Mouse (Mus musculus): ENCODE measurements around the gene Zcchc2.

DNA sequence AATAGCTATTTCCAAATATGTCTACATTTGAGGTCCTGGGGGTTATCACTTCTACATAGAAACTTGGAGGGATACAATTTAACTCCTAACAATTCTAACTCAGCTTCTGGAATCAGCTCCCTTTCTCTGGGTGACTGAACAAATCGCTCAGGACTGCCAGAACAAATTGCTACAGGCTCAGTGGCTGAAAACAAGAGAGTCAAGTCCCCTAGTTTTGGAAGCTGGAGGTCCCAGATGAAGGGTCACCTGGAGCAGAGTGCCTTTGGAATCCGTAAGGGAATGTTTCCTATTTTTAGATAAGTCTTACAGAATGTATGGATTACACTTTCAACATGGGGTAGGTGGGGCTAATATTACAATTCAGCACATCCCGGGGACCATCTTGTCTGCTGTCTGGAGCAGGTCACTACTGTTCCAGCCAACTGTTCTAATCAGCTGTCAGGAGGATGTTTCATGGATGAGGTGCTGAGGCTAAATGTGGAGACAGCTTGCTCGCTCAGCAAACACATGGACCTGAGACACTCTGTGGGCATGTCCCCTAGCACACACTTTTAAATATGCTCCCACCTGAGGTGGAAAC, 73.5 kb downstream of the Zcchc2 start:
- TF ChIP-seq EP300 (IDR thresholded peaks at IDR 0.05) (no peak), CTCF (IDR thresholded peaks at IDR 0.05) (no peak)

Data from lung, postnatal 0 days (tissue).